Mouse (Mus musculus) Muller cell, postnatal 12 days (primary cell): ENCODE results near the gene Gm20708.

Source experiments
- DNase-seq: peaks from one replicate; pipeline ENCODE4 v3.0.0-alpha.2; 2015; ENCODE audit errors: inconsistent ontology term

Gm20708 gene

DNA sequence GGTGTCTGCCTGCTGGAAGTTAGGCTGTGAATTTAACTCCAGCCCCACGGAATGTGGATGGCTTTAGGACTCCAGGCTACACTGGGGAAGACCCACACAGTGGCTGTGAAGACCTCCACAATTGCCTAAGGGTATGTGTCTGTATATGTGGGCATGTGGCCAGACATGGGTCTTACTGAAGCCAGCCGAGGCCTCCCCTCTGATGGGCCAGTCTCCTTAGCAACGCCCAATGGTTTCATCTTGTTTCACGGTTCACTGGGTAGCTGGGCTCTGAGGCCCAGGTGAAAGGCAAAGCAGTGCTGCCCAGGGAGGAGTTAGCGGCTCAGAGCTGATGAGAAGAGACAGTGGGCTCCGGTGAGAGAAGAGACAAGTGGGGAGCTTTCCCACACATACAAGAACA is 56.5 kb downstream of the Gm20708 start:
- DNase-seq: no peak

DNA sequence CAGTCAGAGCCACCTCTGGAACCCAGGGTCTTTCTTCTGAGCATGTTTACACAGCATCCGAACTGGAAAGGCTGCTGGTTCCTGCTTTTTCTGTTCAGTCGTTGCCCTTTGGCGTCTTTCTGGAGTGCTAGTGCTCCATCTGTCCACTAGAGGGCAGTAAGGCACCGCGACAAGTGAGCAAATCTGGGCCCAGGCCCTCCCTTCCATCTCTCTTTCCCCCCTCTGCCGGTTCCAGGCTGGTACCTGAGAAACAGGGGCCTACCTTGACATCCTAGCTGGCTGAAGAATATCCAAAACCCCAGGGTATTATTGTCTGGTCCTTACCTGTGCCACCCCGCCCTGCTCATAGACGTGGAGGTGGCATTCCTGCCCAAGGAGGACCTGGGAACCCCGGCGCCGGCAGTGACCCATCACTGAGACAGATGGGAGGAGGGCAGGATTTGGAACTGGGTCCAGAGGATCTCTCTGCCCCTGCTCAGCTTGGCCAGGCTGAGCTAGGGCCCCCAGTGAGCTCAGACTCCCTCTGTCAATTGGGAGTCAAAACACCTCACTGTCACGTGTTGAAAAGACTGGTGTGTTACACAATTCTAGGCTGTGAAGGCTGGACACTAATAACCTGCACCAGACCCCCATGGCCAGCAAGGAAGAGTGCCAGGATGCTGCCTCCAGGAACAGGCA is 61.4 kb downstream of the Gm20708 start:
- DNase-seq: peak; percentile 63

DNA sequence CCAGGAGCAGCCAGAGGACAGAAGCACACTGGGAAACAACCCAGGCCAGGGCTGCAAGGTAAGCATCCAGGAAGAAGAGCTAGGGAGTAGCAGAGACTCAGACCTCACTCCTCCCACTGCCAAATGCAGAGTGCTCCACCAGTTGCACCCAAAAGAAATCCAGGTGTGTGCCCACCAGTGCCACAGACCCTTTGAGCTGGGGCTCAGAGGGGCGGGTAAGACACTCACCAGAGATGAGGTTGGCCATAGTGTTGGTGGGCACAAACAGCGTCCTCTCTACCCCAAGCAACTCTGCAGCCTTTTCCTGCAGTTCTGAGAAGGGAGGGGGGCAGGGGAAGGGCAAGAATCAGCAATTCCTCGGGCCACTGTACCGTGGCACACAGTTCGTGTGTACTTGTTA is 61.9 kb downstream of the Gm20708 start:
- DNase-seq: no peak

DNA sequence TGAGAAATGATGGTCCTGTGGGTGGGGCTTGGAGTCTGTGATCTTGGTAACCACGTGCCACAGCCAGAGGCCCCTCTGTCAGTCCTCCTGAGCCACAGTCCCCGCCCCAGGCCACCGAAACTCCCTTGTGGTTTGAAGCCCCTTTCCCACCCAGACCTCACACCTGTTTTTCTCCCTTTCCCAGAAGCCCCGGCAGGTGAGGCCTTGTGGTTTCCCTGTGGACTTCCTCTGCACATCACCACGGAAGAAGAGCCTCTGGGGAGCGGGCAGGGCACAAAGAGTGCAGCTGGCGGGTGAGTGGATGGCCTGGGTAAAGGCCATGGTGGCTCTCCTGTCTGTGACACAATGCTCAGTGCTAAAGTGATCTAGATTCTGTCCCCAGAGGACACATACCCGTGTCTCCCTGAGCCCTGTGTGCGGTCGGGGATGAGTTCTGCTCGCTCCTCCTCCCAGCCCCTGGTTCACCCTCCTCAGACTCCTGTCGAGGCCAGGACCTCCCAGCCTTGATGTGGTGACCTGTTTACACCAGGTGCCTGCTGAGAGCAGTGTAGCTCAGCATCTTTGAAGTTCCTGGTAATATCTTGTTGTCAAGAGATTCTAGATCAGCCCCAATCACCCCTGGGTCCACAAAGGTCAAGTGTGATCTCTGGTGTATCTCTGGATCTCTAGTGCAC is 62.6 kb downstream of the Gm20708 start:
- DNase-seq: no peak

DNA sequence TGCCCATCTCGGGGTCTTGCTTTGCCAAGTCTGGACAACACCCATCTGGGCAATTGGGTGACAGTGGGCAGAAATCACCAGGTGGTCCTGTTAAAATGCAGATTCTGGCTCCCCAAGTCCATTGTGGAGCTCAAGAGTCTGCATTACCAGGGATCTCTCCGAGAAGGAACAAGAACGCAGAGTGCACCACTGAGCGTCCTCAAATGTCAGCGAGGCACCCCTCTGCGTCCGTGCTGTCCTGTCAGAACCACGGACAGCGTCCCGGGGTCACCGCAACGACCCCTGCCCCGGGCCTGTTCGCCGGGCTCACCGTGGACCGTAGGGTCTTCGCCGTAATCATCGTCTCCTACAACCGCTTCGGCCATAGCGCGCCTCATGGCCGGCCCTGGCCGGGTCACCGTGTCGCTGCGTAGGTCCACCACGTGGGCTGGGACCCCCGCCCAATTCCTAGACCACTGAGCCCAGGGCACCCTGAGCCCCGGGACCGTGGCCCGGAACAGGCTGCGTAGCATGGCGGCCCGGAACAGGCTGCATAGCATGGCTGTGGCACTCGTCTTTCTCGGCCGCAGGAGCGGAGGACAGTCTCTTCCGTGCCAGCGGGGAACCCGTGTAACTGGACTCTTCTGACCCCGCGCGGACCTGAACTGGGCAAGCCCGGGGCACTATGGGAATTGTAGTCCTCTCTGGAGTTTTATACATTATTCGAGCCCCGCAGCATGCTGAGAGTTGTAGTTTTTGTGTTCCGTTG is 63.6 kb downstream of the Gm20708 start, which contains the start of gene Tha1:
Tha1 (minus strand) TSS at position 621 of the 748 bp plus-strand sequence.
- peak; percentile 78 for DNase-seq

DNA sequence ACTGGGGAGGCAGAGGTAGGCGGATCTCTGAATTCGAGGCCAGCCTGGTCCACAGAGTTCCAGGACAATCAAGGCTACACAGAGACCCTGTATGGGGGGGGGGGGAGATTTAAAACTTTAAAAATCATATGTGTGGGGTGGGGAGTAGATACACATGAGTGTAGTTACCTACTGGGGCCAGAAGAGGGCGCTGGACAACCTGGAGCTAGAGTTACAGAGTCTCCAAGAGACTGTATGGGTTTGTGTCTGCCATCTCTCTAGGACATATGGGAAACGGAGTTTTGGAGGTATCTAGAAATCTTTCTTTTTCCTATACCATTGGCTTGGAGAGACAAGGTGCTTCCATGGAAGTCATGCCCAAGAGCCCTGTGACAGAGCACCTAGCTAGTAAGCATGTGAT is 65.0 kb downstream of the Gm20708 start:
- DNase-seq: no peak

DNA sequence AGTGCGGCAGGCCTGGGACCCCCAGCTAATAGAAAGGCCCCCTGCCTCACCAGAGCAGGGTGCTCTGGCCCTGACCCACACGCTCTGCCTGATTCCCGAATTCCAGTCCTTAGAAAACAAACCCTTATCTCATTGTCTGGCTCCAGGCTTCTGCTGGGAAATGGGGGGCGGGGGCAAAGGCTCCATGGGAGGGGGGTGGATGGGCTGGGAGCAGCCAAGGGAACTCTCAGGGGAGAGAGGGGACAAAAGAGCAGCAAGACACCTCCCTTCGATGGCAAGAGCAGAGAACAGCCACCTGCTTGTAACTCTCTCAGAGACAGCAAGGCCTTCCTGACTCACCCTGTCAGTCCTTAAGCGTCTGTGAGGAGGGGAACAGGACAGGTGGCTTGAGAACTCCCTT is 66.2 kb downstream of the Gm20708 start:
- DNase-seq: no peak

DNA sequence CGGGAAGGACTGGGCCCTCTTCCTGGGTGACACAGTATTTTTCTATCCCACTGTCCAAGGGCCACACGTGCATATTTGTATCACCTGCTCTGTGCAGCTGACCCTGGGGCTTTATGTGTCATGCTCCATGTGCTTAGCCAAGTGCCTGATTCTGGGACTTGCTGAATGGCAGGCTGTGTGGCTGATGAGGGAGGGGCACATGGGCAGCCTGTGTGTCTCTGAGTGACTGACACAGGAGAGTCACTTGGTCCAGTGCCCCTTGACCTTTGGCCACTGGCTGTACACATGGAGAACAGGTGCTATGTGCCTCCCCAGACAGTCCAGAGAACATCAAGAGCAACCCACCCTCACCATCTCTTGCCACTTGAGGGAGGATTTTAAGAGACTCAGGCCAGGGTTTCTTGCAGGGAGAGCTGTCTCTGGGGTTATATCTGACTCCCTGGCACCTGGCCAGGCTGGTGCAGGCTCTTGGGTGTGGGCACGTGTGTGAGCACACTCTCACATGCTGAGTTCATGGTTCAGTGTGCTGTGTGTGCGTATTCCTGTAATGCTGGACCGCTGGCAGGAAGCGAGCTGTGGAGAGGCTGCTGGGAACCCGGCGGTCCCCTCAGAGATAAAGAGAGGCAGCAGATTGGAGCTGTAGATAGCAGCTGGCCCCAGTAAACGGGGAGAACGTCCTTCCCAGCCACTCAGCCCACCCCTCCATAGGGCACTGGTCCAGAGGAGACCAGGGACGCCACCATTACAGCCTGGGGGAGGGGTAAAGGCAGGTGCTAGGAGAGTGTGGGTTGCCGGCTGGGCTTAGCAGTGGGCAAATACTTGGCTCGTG is 68.7 kb downstream of the Gm20708 start:
- no peak for DNase-seq

DNA sequence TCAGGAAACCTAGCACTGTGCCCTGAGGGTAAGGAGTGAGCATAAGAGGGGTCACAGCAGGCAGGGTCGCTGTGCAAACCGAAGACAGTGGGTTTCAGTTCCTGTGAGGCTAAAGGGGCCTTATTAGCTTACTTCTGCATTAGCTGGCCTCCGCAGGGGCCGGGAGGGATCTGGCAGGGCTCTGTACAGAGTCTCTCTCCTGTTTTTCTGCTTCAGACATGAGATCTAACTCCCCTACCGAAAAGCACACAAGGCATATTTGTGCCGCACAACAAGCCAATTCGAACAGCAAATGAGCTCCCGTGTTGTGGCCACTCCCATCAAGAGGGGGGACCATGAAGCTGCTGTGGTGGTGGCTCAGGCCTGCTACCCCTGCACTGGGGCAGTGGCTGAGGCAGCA is 69.4 kb downstream of the Gm20708 start:
- no peak for DNase-seq

DNA sequence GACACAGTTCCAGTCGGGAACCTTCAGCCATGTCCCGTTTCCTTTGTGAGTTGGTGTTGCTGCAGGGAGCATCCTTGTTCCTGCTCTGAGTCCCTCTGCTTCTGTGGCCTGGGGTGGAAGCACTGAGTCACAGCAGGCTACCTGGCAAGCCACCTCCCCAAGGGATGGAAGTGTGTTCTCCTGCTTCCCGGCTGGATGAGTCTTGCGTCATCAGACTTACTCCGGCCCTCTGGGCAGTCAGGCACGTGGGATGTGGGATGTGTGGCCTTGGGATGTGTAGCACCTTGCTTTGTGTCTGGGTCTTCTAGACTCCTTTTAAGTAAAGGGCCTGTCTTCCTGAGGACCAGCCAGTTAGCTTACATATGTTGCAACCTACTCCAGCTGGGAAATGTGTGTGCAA is 70.2 kb downstream of the Gm20708 start:
- DNase-seq: no peak

DNA sequence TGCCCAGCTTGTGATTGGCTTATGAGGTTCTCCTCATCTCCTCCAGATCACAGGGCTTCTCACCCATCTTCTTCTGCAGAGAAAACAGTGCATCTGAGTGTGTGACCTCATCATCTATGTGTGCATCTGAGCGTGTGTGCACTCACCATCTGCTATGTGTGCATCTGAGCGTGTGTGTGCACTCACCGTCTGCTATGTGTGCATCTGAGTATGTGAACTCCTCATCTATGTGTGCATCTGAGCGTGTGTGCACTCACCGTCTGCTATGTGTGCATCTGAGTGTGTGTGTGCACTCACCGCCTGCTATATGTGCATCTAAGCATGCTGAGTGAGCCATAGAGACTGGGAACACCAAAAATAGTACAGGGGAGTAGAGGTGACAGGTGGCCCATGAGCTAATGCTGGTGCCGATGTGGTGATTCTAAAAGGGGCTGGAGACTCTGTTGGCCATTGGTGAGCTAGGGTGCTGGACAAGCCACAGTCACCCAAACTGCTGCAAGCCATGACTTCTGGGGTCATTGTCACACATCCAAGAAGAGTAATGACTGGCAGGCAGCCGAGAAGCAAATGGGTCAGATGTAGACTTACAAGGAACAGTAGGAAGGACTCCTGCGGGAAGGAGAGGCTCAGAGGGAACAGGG is 71.0 kb downstream of the Gm20708 start:
- DNase-seq: no peak

DNA sequence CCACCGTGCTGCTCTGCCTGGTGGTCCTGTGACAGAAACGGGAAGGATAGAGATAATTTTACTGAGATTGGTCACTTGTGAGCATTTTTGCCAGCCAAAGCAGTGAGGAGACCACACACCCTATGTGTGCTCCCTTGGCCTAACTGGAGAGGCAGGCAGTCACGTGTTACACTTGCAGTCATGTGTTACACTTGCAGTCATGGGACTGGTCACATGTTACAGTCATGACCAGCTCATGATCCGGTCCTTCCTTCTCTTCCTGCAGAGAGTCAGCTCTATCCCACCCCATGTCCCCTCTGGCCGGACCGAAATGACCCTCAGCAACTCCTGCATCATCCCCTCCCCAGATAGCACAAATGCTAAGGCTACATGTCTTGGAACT is 71.5 kb downstream of the Gm20708 start:
- no peak for DNase-seq

DNA sequence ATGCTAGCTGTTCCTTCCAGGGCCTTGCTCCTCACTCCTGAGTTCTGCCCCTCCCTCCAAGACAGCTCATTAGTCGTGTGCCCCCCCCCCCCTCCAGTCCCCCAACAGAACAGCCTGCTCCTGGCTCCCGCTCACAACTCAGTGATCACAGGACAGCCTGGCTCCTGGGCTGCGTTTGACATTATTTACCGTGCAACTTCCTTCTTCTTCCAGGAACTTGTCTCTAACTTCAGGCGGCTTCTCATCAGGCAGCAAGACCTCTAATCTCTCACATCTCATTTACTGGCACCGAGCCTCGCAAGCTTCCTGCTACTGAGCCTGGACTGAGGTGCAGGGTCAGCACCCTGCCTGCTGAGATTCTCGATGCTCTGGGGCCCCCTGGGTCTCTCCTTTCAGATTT is 72.3 kb downstream of the Gm20708 start:
- no peak for DNase-seq

DNA sequence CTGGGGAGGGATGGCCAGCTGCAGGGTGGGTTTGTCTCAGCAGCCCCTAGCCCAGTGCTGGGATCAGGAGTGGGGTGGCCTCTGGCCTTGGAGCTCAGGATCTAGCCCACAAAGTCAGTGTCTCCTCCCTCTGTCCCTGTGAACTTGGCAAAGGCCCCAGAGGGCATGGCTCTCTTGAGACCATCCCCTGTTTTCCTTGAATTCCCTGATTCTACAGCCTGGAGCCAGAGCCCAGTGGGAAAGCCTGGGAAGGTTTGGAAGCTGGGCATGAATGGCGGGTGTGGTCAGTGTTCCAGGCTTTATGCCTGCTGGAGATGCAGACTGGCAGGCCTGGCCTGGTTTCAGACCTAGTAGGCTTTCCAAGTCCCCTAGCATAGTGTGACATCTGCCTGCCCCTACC is 72.7 kb downstream of the Gm20708 start:
- DNase-seq: no peak

DNA sequence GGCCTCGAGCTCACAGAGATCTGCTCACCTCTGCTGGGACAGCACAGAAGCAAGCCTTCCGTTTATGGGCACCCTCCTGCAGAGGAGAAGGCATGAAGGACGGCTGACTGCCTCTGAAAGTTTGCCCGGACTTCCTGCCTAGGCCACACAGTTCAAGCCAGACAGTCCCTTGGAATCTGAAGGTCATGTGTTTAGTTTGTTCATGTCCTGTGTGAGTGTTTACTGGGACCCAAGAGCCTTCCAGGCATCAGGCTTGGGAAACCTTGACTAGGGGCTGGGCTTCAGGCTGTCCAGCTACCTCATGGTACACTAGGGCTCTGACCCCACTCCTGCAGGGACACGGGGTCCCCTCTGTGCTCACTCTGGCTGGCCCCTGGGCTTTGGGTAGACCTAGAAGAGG is 76.5 kb downstream of the Gm20708 start:
- no peak for DNase-seq

DNA sequence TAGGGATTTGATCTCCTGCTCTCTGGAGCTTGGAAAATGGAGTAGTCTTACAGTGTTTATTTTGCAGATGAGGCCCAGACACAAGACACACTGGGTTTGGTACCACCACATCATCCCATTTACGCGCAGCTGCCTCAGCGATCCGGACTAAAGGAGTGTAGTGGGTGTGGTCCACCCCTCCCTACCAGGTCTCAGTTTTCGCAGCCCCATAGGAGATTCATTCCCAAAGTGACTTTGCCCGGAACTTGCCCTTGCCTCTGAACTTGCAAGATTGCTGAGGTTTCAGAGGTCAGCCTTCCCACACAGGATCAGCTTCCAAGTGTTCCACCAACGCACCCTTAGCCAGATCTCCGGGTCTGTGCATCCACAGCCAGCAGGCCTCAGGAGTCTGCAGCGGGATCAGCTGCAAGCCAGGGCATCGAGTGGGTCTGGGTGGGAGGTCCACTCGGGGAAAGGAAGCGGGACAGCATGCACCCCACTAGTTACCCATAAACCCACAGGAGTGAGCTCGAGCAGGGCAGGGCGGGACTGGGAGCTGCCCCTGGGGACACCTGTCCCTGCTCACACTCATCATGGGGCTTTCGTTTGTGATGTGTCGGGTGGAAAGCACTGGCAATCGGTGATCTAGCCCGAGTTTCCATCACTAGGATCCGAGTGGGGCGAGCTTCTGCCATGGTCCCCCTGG is 78.8 kb downstream of the Gm20708 start:
- DNase-seq: no peak

DNA sequence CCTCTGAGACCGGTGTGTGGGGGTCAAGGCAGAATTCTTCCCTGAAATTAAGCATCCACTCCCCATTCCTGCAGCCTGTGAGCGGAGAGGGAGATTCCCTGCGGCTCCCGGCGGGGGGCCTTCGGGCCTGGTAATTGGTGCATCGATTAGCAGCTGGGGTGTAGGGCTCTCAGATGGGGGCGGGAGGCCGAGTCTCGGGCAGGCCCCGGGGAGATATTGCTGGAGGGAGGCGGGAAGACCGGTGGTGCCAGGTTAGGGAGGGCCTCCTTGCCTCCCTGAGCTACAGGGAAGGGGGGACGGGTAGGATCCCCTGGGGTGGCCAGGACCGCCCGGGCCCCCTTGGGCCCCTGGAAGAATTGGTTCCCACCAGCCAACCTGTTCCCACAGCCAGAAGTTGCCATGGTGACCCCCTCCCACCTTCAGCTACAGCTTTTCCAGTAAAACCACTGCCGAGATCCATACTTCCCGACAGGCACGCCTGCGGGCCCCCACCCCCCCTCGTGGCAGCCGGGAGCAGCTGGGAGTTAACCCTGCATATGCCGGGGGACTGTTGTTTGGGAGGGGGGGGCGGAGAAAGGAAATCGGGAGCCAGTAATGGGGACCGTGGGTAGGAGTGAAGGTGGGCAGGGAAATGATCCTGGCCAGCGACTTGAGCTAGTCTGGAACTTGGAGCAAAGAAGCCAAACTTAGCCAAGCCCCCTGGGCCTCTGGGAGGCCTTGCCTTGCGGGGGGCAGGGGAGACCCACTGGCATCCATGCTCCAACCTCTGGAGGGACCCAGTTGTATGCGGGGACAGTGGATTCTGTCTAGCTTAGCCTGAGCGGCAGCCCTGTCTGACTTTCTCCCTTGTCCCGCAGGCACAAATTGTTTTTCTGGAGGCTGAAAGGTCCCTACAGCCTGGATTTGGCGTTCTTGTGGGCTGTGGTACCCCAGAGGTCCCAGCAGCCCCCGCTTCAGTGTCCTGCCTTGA is 79.7 kb downstream of the Gm20708 start:
- DNase-seq: peak; percentile 30
